ENCODE assay signal across 36 mouse cellular contexts in the genomic region with DNA sequence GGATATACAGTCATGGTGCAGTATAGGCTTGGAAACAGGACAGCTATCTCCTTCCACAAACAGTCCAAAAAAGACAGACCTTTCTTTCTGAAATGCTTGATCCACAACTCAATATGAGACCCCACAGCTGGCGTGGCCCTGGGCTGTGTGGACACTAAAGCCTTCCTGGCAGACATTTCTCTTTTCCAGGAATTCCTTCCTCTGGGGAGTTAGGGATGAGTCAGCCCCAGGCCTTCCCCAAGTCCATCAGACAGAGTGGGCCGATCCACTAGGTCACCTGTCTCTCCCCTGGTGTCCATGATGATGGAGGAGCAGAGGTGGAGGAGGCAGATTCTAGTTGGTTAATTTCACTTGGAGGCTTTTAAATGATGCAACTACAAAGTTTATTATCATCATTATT. TPM values are rescaled to one million over a fixed set of nuclear protein-coding genes. Genes with fewer than 3 reads are reported as not detected.
"Had no signal": no experiment of that assay in that cellular context is flagged by ENCODE, and none has a peak within 500 bp of the region (broad histone marks: within the 10 kb centered on the region; RNA-seq: fewer than 3 reads in every experiment).

No protein-coding gene starts in this region.

- H3K9me3 ChIP-seq: heart, embryonic 10.5 days; heart, embryonic 12.5 days; heart, embryonic 13.5 days; heart, embryonic 15.5 days; hindbrain, embryonic 10.5 days; hindbrain, embryonic 12.5 days; hindbrain, embryonic 13.5 days; hindbrain, embryonic 15.5 days; intestine, embryonic 15.5 days had no signal

- DNase-seq: heart, postnatal 10 days; heart, postnatal 14 days; heart, postnatal 36 days; heart, postnatal 4 days; kidney, adult 11 months; kidney, adult 18-20 months; kidney, adult 2 months; kidney, adult 9 months; kidney, postnatal 10 days; kidney, postnatal 14 days; kidney, postnatal 25 days; kidney, postnatal 36 days; kidney, postnatal 4 days; layer of hippocampus, adult 9-11 months; layer of hippocampus, postnatal 36 days had no signal

- H3K4me2 ChIP-seq: heart, embryonic 11.5 days; heart, embryonic 12.5 days; heart, embryonic 13.5 days; heart, embryonic 15.5 days; hindbrain, embryonic 12.5 days; hindbrain, embryonic 13.5 days; hindbrain, embryonic 14.5 days; hindbrain, embryonic 15.5 days; intestine, embryonic 15.5 days had no signal

- H3K27ac ChIP-seq: heart, embryonic 10.5 days; heart, embryonic 13.5 days; heart, embryonic 15.5 days; hindbrain, embryonic 10.5 days; hindbrain, embryonic 12.5 days; hindbrain, embryonic 13.5 days; hindbrain, embryonic 14.5 days; hindbrain, embryonic 15.5 days; hindbrain, postnatal 0 days; intestine, embryonic 15.5 days; kidney, postnatal 0 days; layer of hippocampus, adult 2 months; left cerebral cortex, adult 2 months had no signal

- H3K36me3 ChIP-seq: heart, embryonic 10.5 days; heart, embryonic 12.5 days; heart, embryonic 13.5 days; heart, embryonic 15.5 days; hindbrain, embryonic 10.5 days; hindbrain, embryonic 12.5 days; hindbrain, embryonic 13.5 days; hindbrain, embryonic 15.5 days; intestine, embryonic 15.5 days had no signal

- H3K4me1 ChIP-seq: hindbrain, embryonic 10.5 days; hindbrain, embryonic 12.5 days; hindbrain, embryonic 13.5 days; hindbrain, embryonic 15.5 days; intestine, embryonic 15.5 days had no signal

- H3K27me3 ChIP-seq: heart, embryonic 12.5 days; heart, embryonic 13.5 days; heart, embryonic 15.5 days; hindbrain, embryonic 12.5 days; hindbrain, embryonic 13.5 days; hindbrain, embryonic 15.5 days; intestine, embryonic 15.5 days had no signal

- ATAC-seq: hindbrain, embryonic 16.5 days; hindbrain, postnatal 0 days; inflammation-experienced regulatory T-cells, adult 6 months; intestine, embryonic 15.5 days; intestine, embryonic 16.5 days; intestine, postnatal 0 days had no signal

- H3K9ac ChIP-seq: heart, embryonic 12.5 days; heart, embryonic 13.5 days; heart, embryonic 15.5 days; hindbrain, embryonic 12.5 days; hindbrain, embryonic 13.5 days; hindbrain, embryonic 14.5 days; hindbrain, embryonic 15.5 days; intestine, embryonic 15.5 days had no signal

- H3K4me3 ChIP-seq: heart, embryonic 10.5 days; heart, embryonic 12.5 days; heart, embryonic 13.5 days; heart, embryonic 15.5 days; hindbrain, embryonic 10.5 days; hindbrain, embryonic 12.5 days; hindbrain, embryonic 13.5 days; hindbrain, embryonic 15.5 days; intestine, embryonic 15.5 days; layer of hippocampus, adult 2 months; left cerebral cortex, adult 2 months had no signal

RNA-seq across cellular contexts. Expression of gene Wt1, which starts 34.6 kb away (rescaled TPM):
- total RNA-seq: hematopoietic stem cell, adult 5-6 weeks; layer of hippocampus, adult 2 months; layer of hippocampus, adult 8-10 months; layer of hippocampus, postnatal 36 days had no signal
- polyA plus RNA-seq: inflammation-experienced regulatory T-cells, adult 6 months had no signal
